Mouse (Mus musculus) layer of hippocampus, postnatal 10 days (tissue): ENCODE measurements around the gene Nfib. TPM values are rescaled to one million over a fixed set of nuclear protein-coding genes. Genes with fewer than 3 reads are reported as not detected.
A peak's percentile ranks its signal among the peaks of the same experiment; 100 is the strongest.

Experiments used
- DNase-seq, 2 experiments: peaks; one replicate each; pipeline ENCODE4 v3.0.0; 2021; ENCODE audit warnings: low spot score in 2 of 2
- total RNA-seq, 2 experiments: library from RNA; stranded (reverse); gene quantifications; 2 replicates each; pipeline ENCODE4 v1.2.3; 2021

Gene Nfib
- total RNA-seq, 2 experiments from 2014 or later: 218 to 236 TPM

GRCm38 (mm10) chr4:82691126-82692008, 14.2 kb downstream of the Nfib start:
- DNase-seq: no peak

DNA sequence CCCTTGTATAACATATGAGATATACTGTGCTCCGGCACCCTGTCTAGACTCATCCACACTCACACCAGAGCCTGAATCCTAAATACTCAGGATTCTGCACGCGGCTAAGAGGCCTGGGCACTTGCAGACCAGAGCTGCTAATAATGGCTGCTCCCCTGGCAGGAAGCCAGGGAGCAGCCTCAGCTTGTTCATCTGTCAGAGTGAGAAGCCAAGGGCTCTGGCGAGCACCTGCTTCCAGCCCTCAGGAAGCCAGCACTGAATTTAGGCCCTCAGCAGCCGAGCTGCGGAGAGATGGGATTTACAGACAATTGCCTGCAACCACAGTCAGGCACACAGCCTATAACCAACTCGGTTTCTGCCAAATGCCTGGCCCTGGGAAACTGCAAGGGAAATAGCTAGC, 15.3 kb downstream of the Nfib start:
- DNase-seq: peak; percentile 69 to 75

GRCm38 (mm10) chr4:82686037-82686436, 19.5 kb downstream of the Nfib start:
- DNase-seq: no peak

- DNase-seq: no peak
These were observed 21.3 kb downstream of the Nfib start for GRCm38 (mm10) chr4:82684088-82684715.

DNA sequence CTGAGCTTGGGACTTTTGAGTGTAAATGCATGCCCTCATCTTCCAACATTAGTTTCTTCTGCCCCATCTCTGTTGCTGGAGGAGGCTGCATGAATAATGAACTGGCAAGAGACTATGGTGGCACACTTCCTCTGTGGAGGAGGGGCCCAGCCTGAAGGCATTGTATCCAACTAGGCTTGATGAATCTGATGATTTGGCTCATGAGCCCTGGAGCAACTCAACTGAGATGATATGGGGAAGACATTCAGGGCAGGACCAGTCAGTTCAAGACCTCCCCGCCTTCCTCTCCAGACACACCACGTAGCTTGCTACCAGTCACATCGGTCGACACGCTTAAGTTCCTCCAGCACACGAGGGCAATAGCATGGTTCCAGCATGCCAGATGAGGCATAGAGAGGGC, 22.0 kb downstream of the Nfib start:
- no peak for DNase-seq

DNA sequence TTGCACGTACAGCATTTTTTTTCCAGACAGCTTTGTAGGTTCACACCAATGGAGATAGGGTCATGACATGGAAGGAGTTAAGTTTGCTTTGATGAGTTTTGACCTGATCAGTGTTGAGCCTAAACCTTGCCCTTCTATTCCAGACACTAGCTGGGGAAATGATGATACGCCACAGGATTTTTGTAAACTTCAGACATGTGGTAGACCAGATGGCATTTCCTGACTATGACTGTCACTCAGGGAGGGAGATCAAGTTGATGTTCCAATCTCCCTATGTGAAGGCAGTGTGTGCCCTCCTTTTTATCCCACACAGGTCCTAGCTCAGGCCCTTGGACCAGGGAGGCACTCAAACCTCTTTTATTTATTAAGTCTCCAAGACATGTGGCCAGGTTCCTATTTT, 29.4 kb downstream of the Nfib start:
- no peak for DNase-seq

GRCm38 (mm10) chr4:82667271-82667872, 38.2 kb downstream of the Nfib start:
- no peak for DNase-seq

DNA sequence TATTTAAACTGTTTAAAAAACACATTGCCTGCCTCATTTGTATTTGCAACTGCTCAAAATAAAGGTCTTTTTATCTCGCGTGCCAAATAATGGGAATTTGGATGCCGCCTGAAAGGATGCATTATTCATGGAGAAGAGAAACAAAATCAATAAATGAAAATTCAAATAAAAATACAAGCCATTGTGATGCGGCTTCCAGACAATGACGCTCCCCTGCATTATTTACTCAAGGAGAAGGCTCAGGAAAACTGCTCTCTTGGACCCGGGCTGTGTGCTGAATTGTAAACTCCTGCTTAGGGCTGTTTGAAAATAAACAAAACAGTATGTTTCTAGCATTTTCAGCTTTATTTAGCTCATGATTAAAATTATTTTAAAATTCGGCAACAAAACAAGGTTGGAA, 41.1 kb downstream of the Nfib start:
- no peak for DNase-seq

GRCm38 (mm10) chr4:82663749-82664381, 41.7 kb downstream of the Nfib start:
- no peak for DNase-seq

GRCm38 (mm10) chr4:82662626-82663025, 42.9 kb downstream of the Nfib start:
- DNase-seq: peak in 1 of 2 experiments; percentile 9

- peak in 1 of 2 experiments; percentile 11 for DNase-seq
These were observed 43.3 kb downstream of the Nfib start for GRCm38 (mm10) chr4:82662222-82662621.

GRCm38 (mm10) chr4:82661215-82661614, 44.3 kb downstream of the Nfib start:
- DNase-seq: no peak

GRCm38 (mm10) chr4:82645679-82646078, 59.9 kb downstream of the Nfib start:
- no peak for DNase-seq

DNA sequence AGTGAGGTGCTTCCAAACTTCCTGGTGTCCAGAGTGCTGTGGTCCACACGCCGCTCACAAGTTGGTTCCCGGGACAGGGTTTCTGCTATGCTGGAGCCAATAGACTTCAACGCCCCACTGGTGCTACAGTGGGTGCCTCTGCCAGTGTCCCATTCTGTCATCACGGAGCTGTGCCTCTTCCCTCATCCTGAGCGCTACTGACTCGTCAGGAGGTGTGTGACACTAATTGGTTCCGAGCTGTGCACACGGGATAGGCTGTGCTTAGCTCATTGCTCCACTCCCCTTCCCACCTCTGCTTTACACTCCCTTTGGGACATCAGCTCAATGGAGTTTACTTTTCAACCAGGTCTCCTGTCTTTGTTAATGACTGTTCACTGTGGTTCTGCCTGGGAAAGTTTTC, 60.8 kb downstream of the Nfib start:
- DNase-seq: no peak

DNA sequence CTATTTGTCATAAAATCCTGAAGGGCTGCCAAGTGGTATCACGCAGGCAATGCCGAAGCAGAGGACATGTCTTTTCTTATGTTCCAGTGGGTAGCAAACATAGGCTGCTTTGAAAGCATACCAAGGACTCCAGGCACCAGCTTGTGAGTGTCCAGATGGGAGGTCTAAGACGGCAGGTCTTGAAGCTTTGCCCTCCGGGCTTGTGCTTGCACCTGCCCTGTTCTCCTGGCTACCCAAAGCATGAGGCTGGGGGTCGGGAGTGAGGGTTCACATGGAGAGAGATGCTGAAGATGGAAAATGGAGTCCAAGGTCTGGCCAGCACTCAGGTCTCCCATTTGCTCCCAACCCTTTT, 61.8 kb downstream of the Nfib start:
- DNase-seq: no peak

DNA sequence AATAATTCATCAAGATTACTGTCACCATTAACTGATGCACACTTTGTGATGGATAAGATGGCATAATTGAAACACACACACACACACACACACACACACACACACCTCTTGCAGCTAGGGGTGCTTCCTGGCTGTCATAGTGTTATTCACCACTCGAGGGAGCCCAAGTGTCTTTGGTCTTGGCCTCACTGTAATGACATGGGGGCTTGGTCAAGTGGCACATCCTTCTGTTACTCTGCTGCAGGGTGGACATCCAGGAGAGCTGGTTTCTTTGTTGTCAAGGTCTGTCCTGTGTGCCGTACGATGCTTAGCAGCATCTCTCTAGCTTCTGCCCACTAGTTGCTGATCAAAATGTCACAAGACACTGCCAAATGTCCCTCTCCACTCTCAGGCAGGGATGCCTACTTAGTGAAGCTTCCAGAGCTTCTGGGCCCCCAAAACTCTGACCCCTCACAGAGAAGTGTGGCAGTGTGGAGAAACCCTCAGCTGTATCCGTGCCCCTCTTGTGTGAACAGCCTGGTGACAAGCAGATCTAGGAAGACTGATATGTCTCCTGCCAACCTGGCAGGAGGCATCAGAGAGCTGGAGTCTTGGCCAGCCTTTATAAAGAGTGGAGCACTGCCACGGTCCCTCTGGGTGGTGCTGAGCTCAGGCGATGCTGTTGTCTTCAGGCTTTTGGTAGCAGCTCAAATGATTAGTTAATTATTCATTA, 62.4 kb downstream of the Nfib start:
- peak; percentile 66 to 74 for DNase-seq

GRCm38 (mm10) chr4:82641066-82641680, 64.4 kb downstream of the Nfib start:
- DNase-seq: no peak

DNA sequence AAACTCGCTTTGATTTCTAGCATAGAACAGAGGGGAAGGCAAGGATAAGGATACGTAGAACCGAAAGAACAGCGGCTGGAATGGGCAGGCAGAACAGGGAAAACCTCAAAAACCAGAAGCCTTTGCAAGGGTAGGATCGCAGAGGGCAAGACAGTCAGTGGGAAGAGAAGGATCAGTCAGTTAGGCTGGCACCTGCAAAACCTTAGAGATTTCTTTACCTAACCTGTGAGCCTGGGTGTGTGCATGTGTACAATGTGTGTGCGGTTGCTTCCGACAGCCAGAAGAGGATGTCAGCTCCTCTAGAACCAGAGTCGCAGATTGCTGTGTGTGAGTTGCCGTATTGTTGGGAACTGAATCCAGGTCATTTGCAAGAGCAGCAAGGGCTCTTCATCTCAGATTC, 67.3 kb downstream of the Nfib start:
- no peak for DNase-seq

DNA sequence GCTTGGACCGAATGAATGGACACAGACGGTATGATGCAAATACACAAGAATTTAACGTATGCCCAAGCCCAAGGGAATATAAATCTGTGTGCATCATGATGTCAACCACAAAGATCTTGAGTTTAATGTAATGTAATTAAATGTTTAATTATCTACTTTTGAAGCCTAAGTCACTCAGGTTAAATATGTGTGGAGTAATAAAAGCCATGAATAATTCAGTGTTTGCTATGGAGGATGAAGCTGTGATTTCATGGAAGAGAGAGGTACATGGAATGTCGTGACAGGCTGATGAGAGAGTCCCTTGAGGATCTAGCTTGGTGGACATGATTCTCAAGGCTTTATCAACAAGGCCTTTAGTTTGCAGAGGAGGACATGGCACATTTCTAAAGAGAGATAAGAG, 67.9 kb downstream of the Nfib start:
- no peak for DNase-seq

DNA sequence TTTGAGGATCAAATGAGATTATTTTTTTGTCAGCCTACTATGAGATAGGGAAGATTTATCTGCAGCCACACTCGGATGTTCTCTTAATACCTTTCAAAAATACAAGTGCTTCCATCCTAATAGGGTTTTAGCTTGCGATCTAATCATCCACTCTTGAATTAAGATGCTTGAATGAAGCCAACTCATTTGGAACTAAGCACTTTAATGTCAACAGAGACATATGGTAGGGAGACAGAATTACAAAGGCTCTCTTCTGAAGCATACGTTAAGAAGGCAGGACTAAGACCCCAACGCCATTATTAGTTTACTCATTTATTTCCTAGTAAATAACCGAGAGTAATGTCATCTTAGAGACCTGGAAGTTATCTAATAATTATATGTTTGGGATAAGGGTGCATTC, 68.9 kb downstream of the Nfib start:
- DNase-seq: no peak

GRCm38 (mm10) chr4:82635881-82636280, 69.7 kb downstream of the Nfib start:
- DNase-seq: no peak
